Mouse (Mus musculus): ENCODE data around the gene Lce1g. TPM values are rescaled to one million over a fixed set of nuclear protein-coding genes. Genes with fewer than 3 reads are reported as not detected.

Lce1g gene
- not detected in 2 replicates for polyA plus RNA-seq (2015; fragmentation: Nextera tagmentation; extraction: Ambion mirVana)

- ATAC-seq (ENCODE audit: low read depth) = no peak
- WGBS (ENCODE audit: insufficient replicate concordance) = 52% methylated on average over 1 of the region's 1 CpGs
- no peaks in the 10 kb centered on the region for H3K27me3 ChIP-seq
- no peak within 1 kb of the TSS for H3K27ac ChIP-seq
- no peak within 1 kb of the TSS for H3K4me3 ChIP-seq (replicated peaks)
- H3K36me3 ChIP-seq = no peaks in the 10 kb centered on the region
- no peaks in the 10 kb centered on the region for H3K4me1 ChIP-seq (replicated peaks)
- H3K9me3 ChIP-seq (replicated peaks) = no peaks in the 10 kb centered on the region
- no peak within 1 kb of the TSS for H3K4me2 ChIP-seq
- no peak within 1 kb of the TSS for H3K9ac ChIP-seq
- no peak for DNase-seq
Measured at GRCm38 (mm10) chr3:92752238-92752637, at the start of gene Lce1g. Gene Lce1g, minus strand, starts transcription at chr3:92752338.

DNA sequence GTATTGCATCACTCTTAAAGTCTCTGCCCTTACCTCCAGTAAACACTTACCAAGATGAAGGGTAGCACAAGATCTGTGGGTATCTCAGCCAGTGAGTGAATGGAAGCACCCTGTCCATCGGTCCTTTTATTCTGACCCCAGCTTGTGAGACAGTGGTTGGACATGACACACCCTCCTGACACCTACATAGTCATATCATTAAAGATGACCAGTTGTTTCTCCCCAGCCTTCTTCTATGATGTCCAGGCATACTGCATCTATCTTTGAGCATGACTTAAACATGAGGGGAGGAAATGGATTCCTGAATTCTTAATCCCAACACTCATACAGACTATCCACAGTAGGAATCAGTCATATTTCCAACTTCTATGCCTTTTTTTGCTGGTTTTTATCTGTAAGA lies 38.3 kb upstream of the Lce1g start, which contains the start of gene Lce1j:
TSS of gene Lce1j (minus strand) at position 101 of the 400 bp plus-strand sequence.
- H3K9ac ChIP-seq = no peak within 1 kb of the TSS
- DNase-seq (no peak), ATAC-seq (ENCODE audit: low read depth) (no peak)
- no peaks in the 10 kb centered on the region for H3K9me3 ChIP-seq (replicated peaks)
- no peaks in the 10 kb centered on the region for H3K4me1 ChIP-seq (replicated peaks)
- no peaks in the 10 kb centered on the region for H3K27me3 ChIP-seq
- H3K4me3 ChIP-seq (replicated peaks) = no peak within 1 kb of the TSS
- no peak within 1 kb of the TSS for H3K4me2 ChIP-seq
- no peak within 1 kb of the TSS for H3K27ac ChIP-seq
- WGBS (ENCODE audit: insufficient replicate concordance) = 61% methylated on average over 1 of the region's 1 CpGs
- H3K36me3 ChIP-seq = no peaks in the 10 kb centered on the region

- Histone ChIP-seq H3K4me1 (replicated peaks) (no peaks in the 10 kb centered on the region), H3K9ac (no peak within 1 kb of the TSS), H3K27me3 (no peaks in the 10 kb centered on the region), H3K4me3 (replicated peaks) (no peak within 1 kb of the TSS), H3K9me3 (replicated peaks) (no peaks in the 10 kb centered on the region), H3K27ac (no peak within 1 kb of the TSS), H3K4me2 (no peak within 1 kb of the TSS), H3K36me3 (no peaks in the 10 kb centered on the region)
- DNase-seq (no peak), ATAC-seq (ENCODE audit: low read depth) (no peak)
- 40% methylated on average over 1 of the region's 1 CpGs for WGBS (ENCODE audit: insufficient replicate concordance)
Measured at GRCm38 (mm10) chr3:92778799-92779198, 26.7 kb upstream of the Lce1g start, which contains the start of gene Lce1i. Gene Lce1i, minus strand, starts transcription at chr3:92778899.

DNA sequence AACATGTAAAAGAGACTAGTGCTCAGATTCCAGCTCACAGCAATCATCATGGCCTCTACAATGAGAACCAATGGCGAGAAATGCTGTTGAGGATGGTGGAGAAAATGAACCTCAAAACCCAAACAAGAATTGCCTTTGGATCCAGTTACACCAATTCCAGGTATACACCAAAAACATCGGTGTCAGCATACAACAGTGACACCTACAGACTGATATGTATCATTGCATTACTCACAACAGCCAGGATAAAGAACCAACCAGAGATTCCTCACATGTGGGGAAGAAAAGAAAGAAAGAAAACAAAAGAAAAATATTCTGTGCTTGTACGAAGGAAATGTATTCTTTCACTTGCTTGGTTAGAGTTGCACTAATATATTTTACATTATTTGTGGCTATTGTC lies 19.4 kb upstream of the Lce1g start:
- no peak for DNase-seq
- Histone ChIP-seq H3K9me3 (replicated peaks) (no peaks in the 10 kb centered on the region), H3K36me3 (no peaks in the 10 kb centered on the region), H3K4me1 (replicated peaks) (no peaks in the 10 kb centered on the region), H3K27me3 (no peaks in the 10 kb centered on the region), H3K9ac (no peak overlapping the region), H3K4me3 (replicated peaks) (no peak overlapping the region), H3K27ac (no peak overlapping the region), H3K4me2 (no peak overlapping the region)
- ATAC-seq (ENCODE audit: low read depth) = no peak
- WGBS (ENCODE audit: insufficient replicate concordance) = 10% methylated on average over 3 of the region's 3 CpGs

GRCm38 (mm10) chr3:92764965-92765364 lies 12.8 kb upstream of the Lce1g start, which contains the start of gene Lce1h:
Gene Lce1h, minus strand, starts transcription at chr3:92765065.
- H3K4me2 ChIP-seq = no peak within 1 kb of the TSS
- H3K9me3 ChIP-seq (replicated peaks) = no peaks in the 10 kb centered on the region
- DNase-seq (no peak), ATAC-seq (ENCODE audit: low read depth) (no peak)
- no peaks in the 10 kb centered on the region for H3K36me3 ChIP-seq
- H3K27ac ChIP-seq = no peak within 1 kb of the TSS
- H3K27me3 ChIP-seq = no peaks in the 10 kb centered on the region
- 79% methylated on average over 1 of the region's 1 CpGs for WGBS (ENCODE audit: insufficient replicate concordance)
- no peaks in the 10 kb centered on the region for H3K4me1 ChIP-seq (replicated peaks)
- no peak within 1 kb of the TSS for H3K9ac ChIP-seq
- H3K4me3 ChIP-seq (replicated peaks) = no peak within 1 kb of the TSS

DNA sequence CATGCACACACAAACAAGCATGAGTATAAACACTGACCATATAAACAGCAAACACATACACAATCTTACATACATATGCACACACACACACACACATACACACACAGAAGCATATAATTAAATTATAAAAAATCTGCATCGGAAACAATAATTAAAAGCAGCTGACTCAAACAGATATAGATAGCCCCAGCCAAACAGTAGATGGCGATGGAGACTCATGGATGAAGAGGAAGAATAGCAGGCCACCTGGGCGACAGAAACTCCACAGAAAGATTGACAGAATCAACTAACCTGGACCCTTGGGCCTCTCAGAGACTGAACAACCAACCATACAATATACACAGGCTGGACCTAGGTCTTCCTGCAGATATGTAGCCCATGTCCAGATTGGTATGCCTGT lies 1.1 kb upstream of the Lce1g start:
- ATAC-seq (ENCODE audit: low read depth) = no peak
- WGBS (ENCODE audit: insufficient replicate concordance) = 36% methylated on average over 3 of the region's 3 CpGs
- Histone ChIP-seq H3K9me3 (replicated peaks) (no peaks in the 10 kb centered on the region), H3K4me3 (replicated peaks) (no peak overlapping the region), H3K27ac (no peak overlapping the region), H3K27me3 (no peaks in the 10 kb centered on the region), H3K4me2 (no peak overlapping the region), H3K4me1 (replicated peaks) (no peaks in the 10 kb centered on the region), H3K9ac (no peak overlapping the region), H3K36me3 (no peaks in the 10 kb centered on the region)
- DNase-seq = no peak

DNA sequence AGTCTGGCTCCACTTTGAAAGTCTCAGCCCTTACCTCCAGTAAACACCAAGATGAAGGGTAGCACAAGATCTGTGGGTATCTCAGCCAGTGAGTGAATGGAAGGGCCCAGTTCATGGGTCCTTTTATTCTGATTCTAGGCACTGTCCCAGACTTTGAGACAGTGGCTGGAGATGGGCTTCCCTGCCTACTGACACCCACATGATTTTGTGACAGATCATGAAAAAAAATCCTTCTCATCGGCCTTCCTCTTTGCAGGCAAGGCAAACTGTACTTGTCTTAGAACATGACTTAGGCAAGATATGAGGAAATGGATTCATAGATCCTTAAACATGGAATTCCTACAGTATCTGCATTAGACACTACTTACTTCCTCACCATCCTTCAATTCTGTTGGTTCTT lies 13.1 kb downstream of the Lce1g start, which contains the start of gene Gm38119:
TSS of gene Gm38119 (minus strand) at position 101 of the 400 bp plus-strand sequence.
- H3K4me2 ChIP-seq = no peak within 1 kb of the TSS
- H3K4me1 ChIP-seq (replicated peaks) = no peaks in the 10 kb centered on the region
- no peak within 1 kb of the TSS for H3K4me3 ChIP-seq (replicated peaks)
- WGBS (ENCODE audit: insufficient replicate concordance) = 39% methylated on average over 1 of the region's 1 CpGs
- no peaks in the 10 kb centered on the region for H3K36me3 ChIP-seq
- DNase-seq = no peak
- H3K9ac ChIP-seq = no peak within 1 kb of the TSS
- ATAC-seq (ENCODE audit: low read depth) = no peak
- H3K27me3 ChIP-seq = no peaks in the 10 kb centered on the region
- no peak within 1 kb of the TSS for H3K27ac ChIP-seq
- H3K9me3 ChIP-seq (replicated peaks) = no peaks in the 10 kb centered on the region

- no peak overlapping the region for H3K27ac ChIP-seq
- 70% methylated on average over 5 of the region's 5 CpGs for WGBS (ENCODE audit: insufficient replicate concordance)
- no peak overlapping the region for H3K4me2 ChIP-seq
- no peaks in the 10 kb centered on the region for H3K9me3 ChIP-seq (replicated peaks)
- H3K4me3 ChIP-seq (replicated peaks) = no peak overlapping the region
- ATAC-seq (ENCODE audit: low read depth) (no peak), DNase-seq (no peak)
- H3K9ac ChIP-seq = no peak overlapping the region
- H3K4me1 ChIP-seq (replicated peaks) = no peaks in the 10 kb centered on the region
- H3K27me3 ChIP-seq = no peaks in the 10 kb centered on the region
- H3K36me3 ChIP-seq = no peaks in the 10 kb centered on the region
Measured at GRCm38 (mm10) chr3:92722631-92723030, 29.5 kb downstream of the Lce1g start.

DNA sequence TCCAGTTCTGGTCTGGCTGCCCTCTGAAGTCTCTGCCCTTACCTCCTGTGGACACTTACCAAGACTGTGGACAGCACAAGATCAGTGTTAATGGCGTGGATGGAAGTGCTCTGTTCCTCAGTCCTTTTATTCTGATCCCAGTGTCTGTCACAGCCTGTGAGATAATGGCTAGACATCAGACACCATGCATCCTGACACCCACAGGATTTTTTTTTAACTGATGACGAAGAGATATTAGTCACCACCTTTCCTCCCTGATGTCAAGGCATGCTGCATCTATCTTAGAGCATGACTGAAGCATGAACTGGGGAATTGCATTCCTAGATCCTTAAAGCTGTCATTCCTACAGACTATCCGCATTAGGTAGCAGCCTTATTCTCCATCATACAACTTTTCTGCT lies 31.9 kb downstream of the Lce1g start, which contains the start of gene Lce1f:
TSS of gene Lce1f (minus strand) at position 101 of the 400 bp plus-strand sequence.
- DNase-seq = no peak
- 49% methylated on average over 3 of the region's 3 CpGs for WGBS (ENCODE audit: insufficient replicate concordance)
- Histone ChIP-seq H3K4me3 (replicated peaks) (no peak within 1 kb of the TSS), H3K36me3 (no peaks in the 10 kb centered on the region), H3K9me3 (replicated peaks) (no peaks in the 10 kb centered on the region), H3K27ac (no peak within 1 kb of the TSS), H3K27me3 (no peaks in the 10 kb centered on the region), H3K4me1 (replicated peaks) (no peaks in the 10 kb centered on the region), H3K9ac (no peak within 1 kb of the TSS), H3K4me2 (no peak within 1 kb of the TSS)
- ATAC-seq (ENCODE audit: low read depth) = no peak

DNA sequence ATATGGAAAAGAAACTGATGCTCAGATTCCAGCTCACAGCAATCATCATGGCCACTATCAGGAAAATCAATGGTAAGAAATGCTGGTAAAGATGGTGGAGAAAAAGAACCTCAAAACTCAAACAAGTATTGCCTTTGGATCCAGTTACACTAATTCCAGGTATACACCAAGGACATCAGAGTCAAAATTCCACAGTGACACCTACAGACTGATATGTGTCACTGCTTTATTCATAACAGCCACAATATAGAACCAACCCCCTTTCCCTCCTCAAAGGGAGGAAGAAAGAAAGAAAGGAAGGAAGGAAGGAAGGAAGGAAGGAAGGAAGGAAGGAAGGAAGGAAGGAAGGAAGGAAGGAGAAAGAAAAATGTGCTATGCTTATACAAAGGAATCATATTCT lies 37.0 kb downstream of the Lce1g start:
- H3K4me2 ChIP-seq = no peak overlapping the region
- H3K27ac ChIP-seq = no peak overlapping the region
- ATAC-seq (ENCODE audit: low read depth) (no peak), DNase-seq (no peak)
- H3K4me1 ChIP-seq (replicated peaks) = no peaks in the 10 kb centered on the region
- no peaks in the 10 kb centered on the region for H3K9me3 ChIP-seq (replicated peaks)
- no peak overlapping the region for H3K9ac ChIP-seq
- no peaks in the 10 kb centered on the region for H3K36me3 ChIP-seq
- H3K4me3 ChIP-seq (replicated peaks) = no peak overlapping the region
- no peaks in the 10 kb centered on the region for H3K27me3 ChIP-seq

GRCm38 (mm10) chr3:92708974-92709373 lies 43.2 kb downstream of the Lce1g start, which contains the start of gene Lce1e:
Gene Lce1e, minus strand, starts transcription at chr3:92709074.
- Histone ChIP-seq H3K27ac (no peak within 1 kb of the TSS), H3K4me2 (no peak within 1 kb of the TSS), H3K9me3 (replicated peaks) (no peaks in the 10 kb centered on the region), H3K27me3 (no peaks in the 10 kb centered on the region), H3K9ac (no peak within 1 kb of the TSS), H3K36me3 (no peaks in the 10 kb centered on the region), H3K4me1 (replicated peaks) (no peaks in the 10 kb centered on the region), H3K4me3 (replicated peaks) (no peak within 1 kb of the TSS)
- WGBS (ENCODE audit: insufficient replicate concordance) = 54% methylated on average over 2 of the region's 2 CpGs
- ATAC-seq (ENCODE audit: low read depth) = no peak
- no peak for DNase-seq

Data from liver, embryonic 13.5 days (tissue).